Mouse (Mus musculus) CH12.LX (cell line): ENCODE data around the gene Cars.

ENCODE experiments used
- CHD2 ChIP-seq: IDR thresholded peaks from 2 replicates; pipeline ENCODE4 v1.6.1; 2011; ENCODE audit warnings: low read length, improper control_type of control experiment
- CTCF ChIP-seq, 2 experiments: IDR thresholded peaks in 1 of 2; conservative IDR thresholded peaks in 1 of 2; 2 replicates each; pipeline ENCODE4 v1.5.1; 2011 to 2012; ENCODE audit warnings: low read depth in 2 of 2, low read length in 2 of 2, improper control_type of control experiment in 1 of 2, inconsistent platforms in 1 of 2, mild to moderate bottlenecking in 1 of 2, moderate library complexity in 1 of 2
- EP300 ChIP-seq: IDR thresholded peaks from 2 replicates; pipeline ENCODE4 v1.6.1; 2011; ENCODE audit warnings: low read length, improper control_type of control experiment
- HCFC1 ChIP-seq: IDR thresholded peaks from 2 replicates; pipeline ENCODE4 v1.6.1; 2012; ENCODE audit warnings: low read depth, mild to moderate bottlenecking, inconsistent platforms, low read length, improper control_type of control experiment
- JUN ChIP-seq: IDR thresholded peaks from 2 replicates; pipeline ENCODE4 v1.6.1; 2011; ENCODE audit warnings: low read depth, mild to moderate bottlenecking, low read length, improper control_type of control experiment, moderate library complexity; ENCODE audit not compliant: insufficient read depth
- MAZ ChIP-seq: IDR thresholded peaks from 2 replicates; pipeline ENCODE4 v1.6.1; 2012; ENCODE audit warnings: low read depth, mild to moderate bottlenecking, inconsistent platforms, low read length, improper control_type of control experiment, moderate library complexity
- MYC ChIP-seq: IDR thresholded peaks from 2 replicates; pipeline ENCODE4 v1.6.1; 2011; ENCODE audit warnings: low read depth, mild to moderate bottlenecking, improper control_type of control experiment, low read length
- POLR2A ChIP-seq: IDR thresholded peaks from 2 replicates; pipeline ENCODE4 v1.6.1; 2011; ENCODE audit warnings: low read depth, mild to moderate bottlenecking, improper control_type of control experiment, low read length
- TBP ChIP-seq: conservative IDR thresholded peaks from 2 replicates; pipeline ENCODE4 v1.6.1; 2011; ENCODE audit warnings: low read depth, low read length, improper control_type of control experiment
- ZC3H11A ChIP-seq: IDR thresholded peaks from 2 replicates; pipeline ENCODE4 v1.6.1; 2012; ENCODE audit warnings: low read depth, mild to moderate bottlenecking, inconsistent platforms, low read length, improper control_type of control experiment
- ZNF384 ChIP-seq: IDR thresholded peaks from 2 replicates; pipeline ENCODE4 v1.6.1; 2012; ENCODE audit warnings: low read depth, low read length, improper control_type of control experiment, inconsistent platforms

GRCm38 (mm10) chr7:143546554-143546953 is 53.3 kb downstream of the Cars start:
- TF ChIP-seq MYC: no peak
- no peak for TF ChIP-seq MAZ
- TF ChIP-seq CTCF (conservative IDR thresholded peaks at IDR 0.05 in 1 of 2, IDR thresholded peaks at IDR 0.05 in 1 of 2; ENCODE audit: low read depth in 2 of 2, low read length in 2 of 2): no peak
- no peak for TF ChIP-seq POLR2A
- TF ChIP-seq EP300: no peak
- no peak for TF ChIP-seq CHD2
- TF ChIP-seq ZC3H11A: no peak
- TF ChIP-seq HCFC1: no peak
- no peak for TF ChIP-seq ZNF384
- no peak for TF ChIP-seq JUN
- TF ChIP-seq TBP: no peak
